Mouse (Mus musculus) heart, adult 18-20 months (tissue): ENCODE data around the gene Hccs. TPM values are rescaled to one million over a fixed set of nuclear protein-coding genes. Genes with fewer than 3 reads are reported as not detected.
"Not testable (repeated sequence)": the region's sequence is repeated elsewhere in the genome, so short reads cannot be mapped to it uniquely, and the experiment has no call there.

Experiments
- DNase-seq, 2 experiments: peaks; one replicate each; pipeline ENCODE4 v3.0.0; 2021 to 2022; ENCODE audit warnings: mixed read lengths in 1 of 2
- long read RNA-seq, 2 experiments: library from polyadenylated mRNA; stranded (forward); transcript quantifications; one replicate each; pipeline ENCODE4 v2.0.0; 2021
- total RNA-seq, 2 experiments: library from RNA; stranded (reverse); gene quantifications; 2 replicates each; pipeline ENCODE4 v1.2.3; 2021

The Hccs gene
- 10 to 100 TPM; 58.0 to 65.7 TPM for total RNA-seq
- long read RNA-seq, experiment 1, transcript Hccs-202 (7 exons, 2,473 nt): minor isoform, 45 of 114 reads
- long read RNA-seq, experiment 1, transcript Hccs-201 (7 exons, 2,320 nt): major isoform, 59 of 114 reads
- long read RNA-seq, experiment 1, partial matches to known transcripts: 1 of 114 reads
- long read RNA-seq, experiment 1, other reads (novel, unspliced or antisense): 9 of 114 reads
- long read RNA-seq, experiment 2, transcript Hccs-201 (7 exons, 2,320 nt): minor isoform, 21 of 43 reads
- long read RNA-seq, experiment 2, transcript Hccs-202 (7 exons, 2,473 nt): major isoform, 22 of 43 reads
- long read RNA-seq, experiment 2, partial matches to known transcripts: 0 of 43 reads
- long read RNA-seq, experiment 2, other reads (novel, unspliced or antisense): 0 of 43 reads

- DNase-seq: peak; percentile 91 to 95
Measured at GRCm38 (mm10) chrX:169319945-169320667, at the start of gene Hccs. TSS of gene Hccs (minus strand) at chrX:169320372.

- no peak for DNase-seq
Measured at GRCm38 (mm10) chrX:169357146-169357772, 37.1 kb upstream of the Hccs start.

- no peak for DNase-seq
Measured at GRCm38 (mm10) chrX:169338213-169338612, 18.0 kb upstream of the Hccs start.

- DNase-seq: no peak
Measured at GRCm38 (mm10) chrX:169337559-169337958, 17.4 kb upstream of the Hccs start.

- peak in 1 of 2 experiments; percentile 45 for DNase-seq
Measured at GRCm38 (mm10) chrX:169332264-169332663, 12.1 kb upstream of the Hccs start.

GRCm38 (mm10) chrX:169325929-169326595, 5.9 kb upstream of the Hccs start:
- DNase-seq: no peak

GRCm38 (mm10) chrX:169320668-169321005, 465 bp upstream of the Hccs start:
- not testable (repeated sequence) for DNase-seq

- DNase-seq: no peak
Measured at GRCm38 (mm10) chrX:169319066-169319760, 959 bp downstream of the Hccs start.

GRCm38 (mm10) chrX:169308559-169308958, 11.6 kb downstream of the Hccs start:
- no peak for DNase-seq

- peak in 1 of 2 experiments; percentile 68 for DNase-seq
Measured at GRCm38 (mm10) chrX:169303945-169304344, 16.2 kb downstream of the Hccs start.

- DNase-seq: peak; percentile 63 to 69
Measured at GRCm38 (mm10) chrX:169302271-169303045, 17.7 kb downstream of the Hccs start.

GRCm38 (mm10) chrX:169299579-169299978, 20.6 kb downstream of the Hccs start:
- DNase-seq: peak; percentile 15 to 38

GRCm38 (mm10) chrX:169263433-169264172, 56.6 kb downstream of the Hccs start:
- no peak for DNase-seq

- peak in 1 of 2 experiments; percentile 14 for DNase-seq
Measured at GRCm38 (mm10) chrX:169262212-169262611, 58.0 kb downstream of the Hccs start.

- DNase-seq: no peak
Measured at GRCm38 (mm10) chrX:169261034-169261433, 59.1 kb downstream of the Hccs start.

- DNase-seq: peak; percentile 11 to 13
Measured at GRCm38 (mm10) chrX:169256741-169257140, 63.4 kb downstream of the Hccs start.

GRCm38 (mm10) chrX:169255915-169256314, 64.3 kb downstream of the Hccs start:
- DNase-seq: no peak

GRCm38 (mm10) chrX:169222357-169223062, 97.7 kb downstream of the Hccs start:
- no peak for DNase-seq

- no peak for DNase-seq
Measured at GRCm38 (mm10) chrX:169220064-169220463, 100.1 kb downstream of the Hccs start.
